Mouse (Mus musculus): ENCODE results near the gene Ppp1r13b.

The Ppp1r13b gene

DNA sequence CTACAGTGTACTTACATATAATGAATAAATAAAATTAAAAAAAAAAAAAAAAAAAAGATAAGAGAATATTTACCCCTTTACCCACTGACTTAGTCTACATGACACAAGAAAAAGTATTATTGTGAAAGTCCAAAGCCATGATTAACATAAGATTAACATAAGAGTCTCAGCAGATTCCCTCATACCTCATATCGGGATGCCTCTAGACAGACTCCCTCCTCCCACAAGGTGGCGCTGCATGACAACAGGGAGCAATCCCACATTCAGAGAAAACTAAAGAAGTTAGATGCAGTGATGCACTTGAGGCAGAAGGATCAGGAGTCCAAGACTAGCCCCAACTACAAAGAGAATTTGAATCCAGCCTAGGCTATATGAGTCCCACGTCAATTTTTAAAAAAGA, 29.7 kb downstream of the Ppp1r13b start:
- DNase-seq = peak; percentile 90

DNA sequence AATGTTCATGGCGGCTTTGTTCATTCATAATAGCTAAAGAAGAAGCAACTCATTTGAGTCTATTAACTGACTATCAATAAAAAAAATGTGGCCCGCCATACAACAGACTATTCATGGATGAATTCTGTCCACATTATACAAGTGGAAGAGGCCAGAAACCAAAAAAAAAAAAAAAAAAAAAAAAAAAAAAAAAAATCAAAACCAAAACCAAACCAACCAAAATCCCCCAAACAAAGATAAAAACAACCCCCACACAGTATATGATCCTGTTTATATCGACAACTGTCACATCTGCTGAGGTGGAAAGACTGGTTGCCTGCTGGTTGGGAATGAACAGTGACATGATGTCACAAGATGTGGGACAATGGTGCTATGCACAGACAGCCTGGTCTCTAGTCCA, 32.4 kb downstream of the Ppp1r13b start:
- no peak for DNase-seq

DNA sequence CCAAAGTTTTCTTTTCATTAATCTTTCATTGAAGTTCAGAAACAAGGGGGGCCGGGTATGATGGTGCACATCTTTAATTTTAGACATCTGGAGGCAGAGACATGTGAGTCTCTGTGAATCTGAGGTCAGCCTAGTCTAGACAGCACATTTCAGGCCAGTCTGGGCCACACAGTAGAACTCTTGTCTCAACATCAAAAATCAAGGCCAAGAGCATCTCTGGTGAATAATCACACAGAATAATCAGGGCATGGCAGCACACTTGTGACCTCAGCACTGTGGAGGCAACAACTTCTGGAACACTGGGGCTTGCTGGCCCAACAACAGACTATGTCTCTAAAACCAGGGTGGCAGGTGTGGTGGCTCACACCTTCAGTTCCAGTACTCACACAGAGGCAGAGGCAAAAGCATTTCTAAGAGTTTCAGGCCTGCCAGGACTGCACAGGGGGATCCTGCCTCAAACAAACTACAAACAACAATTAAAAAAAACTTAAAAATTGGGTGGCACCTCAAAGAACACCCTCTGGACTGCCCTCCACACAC, 33.2 kb downstream of the Ppp1r13b start:
- DNase-seq = no peak

GRCm38 (mm10) chr12:111872079-111872478, 35.8 kb downstream of the Ppp1r13b start:
- DNase-seq = no peak

DNA sequence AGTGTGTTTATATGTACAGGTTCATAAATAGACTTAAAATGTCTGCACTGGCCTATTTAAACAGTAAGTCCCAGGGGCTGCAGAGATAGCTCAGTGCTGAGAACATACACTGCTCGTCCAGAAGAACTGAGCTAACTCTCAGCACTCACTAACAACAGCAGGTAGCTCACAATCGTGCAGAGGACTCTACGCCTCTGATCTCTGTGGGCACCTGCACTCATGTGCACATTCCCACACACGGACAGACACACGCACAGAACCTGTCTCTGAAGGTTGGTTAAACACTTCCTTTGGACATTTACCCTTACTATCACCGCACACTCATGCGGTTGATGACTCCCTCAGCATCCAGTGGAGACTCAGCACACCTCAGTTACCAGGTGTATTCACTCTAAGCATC, 37.1 kb downstream of the Ppp1r13b start:
- no peak for DNase-seq

- DNase-seq = no peak
Observed at GRCm38 (mm10) chr12:111869806-111870205, 38.1 kb downstream of the Ppp1r13b start.

GRCm38 (mm10) chr12:111864206-111864824, 43.6 kb downstream of the Ppp1r13b start:
- no peak for DNase-seq

DNA sequence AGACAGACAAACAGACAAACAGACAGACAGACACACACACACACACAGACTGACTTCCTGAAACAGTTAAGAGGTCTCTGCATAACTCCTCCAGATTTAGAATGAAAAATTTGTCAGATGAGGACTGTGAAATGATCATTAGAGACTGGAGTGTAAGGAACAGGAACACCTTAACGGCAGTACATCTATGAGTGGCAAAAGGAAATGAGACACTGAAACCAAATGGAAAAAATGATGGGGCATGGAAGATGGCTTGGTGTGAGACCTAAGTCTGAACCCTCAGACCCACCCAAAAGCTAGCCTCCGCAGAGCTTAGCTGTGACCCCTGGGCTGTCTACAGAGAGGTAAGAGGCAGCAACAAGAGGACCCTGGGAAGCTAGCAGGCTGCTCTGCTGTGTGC, 52.5 kb downstream of the Ppp1r13b start:
- DNase-seq = no peak

DNA sequence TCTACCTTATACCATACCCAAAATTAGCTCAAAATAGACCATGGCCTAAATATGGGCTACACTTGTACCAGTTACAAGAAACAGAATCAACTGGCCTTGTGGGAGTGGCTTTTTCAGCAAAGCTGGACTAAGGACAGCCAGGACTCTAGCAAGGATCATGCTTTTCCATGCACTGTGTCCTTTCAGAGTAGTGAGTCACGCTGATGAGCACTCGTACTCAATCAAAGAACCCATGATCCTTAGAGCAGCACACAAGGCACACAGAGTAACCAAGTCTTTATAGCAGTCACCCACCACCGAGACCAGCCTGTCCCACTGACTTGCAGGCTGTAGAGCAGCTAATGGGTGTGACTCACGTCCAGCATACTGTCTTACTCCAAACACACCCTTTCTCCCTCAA, 54.4 kb downstream of the Ppp1r13b start:
- DNase-seq = no peak

DNA sequence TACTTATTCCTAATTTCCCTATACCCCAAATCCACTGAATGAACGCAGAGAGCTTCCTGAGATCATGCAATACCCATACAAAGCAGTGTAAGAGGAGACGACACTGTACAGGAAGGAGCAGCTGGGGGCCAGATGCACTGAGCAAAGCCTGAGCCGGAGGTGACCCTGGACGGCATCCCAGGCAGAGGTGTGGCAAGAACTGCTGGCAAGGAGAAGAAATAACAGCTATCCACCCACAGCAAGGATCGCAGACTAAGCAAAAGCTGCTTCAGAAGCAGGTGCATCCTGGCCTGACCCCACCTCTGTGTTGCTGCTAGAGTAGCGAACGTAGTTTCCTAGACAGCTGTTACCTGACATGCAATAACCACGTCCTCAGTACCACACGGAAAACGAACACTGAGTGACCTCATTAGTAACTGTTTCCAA, 54.9 kb downstream of the Ppp1r13b start:
- DNase-seq = no peak

GRCm38 (mm10) chr12:111851745-111852144, 56.2 kb downstream of the Ppp1r13b start:
- DNase-seq = no peak

GRCm38 (mm10) chr12:111851235-111851634, 56.7 kb downstream of the Ppp1r13b start:
- DNase-seq = no peak

DNA sequence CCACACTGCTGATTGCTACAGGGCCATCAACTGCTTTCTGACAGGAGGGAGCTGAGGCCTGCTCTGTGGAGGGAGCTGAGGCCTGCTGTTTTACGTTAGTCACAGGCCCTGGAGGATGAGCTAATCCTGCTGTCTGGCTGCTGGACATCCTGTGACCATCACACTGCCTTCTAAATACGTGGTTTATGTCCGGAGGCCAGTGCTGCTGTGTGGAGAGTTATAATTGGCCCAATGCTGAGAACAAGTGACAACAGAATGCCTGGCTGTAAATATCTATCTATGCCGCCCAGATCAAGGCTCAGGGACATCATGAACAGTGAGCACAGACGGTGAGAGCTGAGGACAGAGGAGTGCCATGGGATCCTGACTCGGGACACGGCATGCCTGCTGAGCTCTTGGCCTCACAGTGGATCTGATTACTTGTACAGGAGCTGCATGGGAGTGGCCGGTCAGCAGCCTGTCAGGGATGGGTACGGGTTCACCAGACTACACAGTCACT, 59.6 kb downstream of the Ppp1r13b start:
- no peak for DNase-seq

- no peak for DNase-seq
Observed at GRCm38 (mm10) chr12:111846815-111847214, 61.1 kb downstream of the Ppp1r13b start.

DNA sequence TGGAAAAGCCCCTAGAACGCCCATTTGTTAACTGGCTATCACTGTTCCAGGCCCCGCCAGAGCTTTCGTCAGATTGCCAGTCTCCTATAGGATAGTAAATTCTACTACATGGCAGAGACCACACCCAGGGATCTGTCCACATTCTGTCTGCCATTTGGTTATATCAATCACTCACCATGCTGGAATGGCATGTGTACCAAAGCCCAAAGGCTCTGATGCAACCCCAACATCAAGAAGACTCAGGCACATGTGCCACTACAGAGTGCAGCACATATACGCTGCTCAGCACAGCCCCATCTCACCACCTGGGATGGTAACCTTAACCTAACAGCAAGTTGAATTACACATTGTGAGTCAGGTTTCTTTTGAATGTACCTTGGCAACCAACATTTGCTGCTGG, 62.0 kb downstream of the Ppp1r13b start:
- DNase-seq = no peak

GRCm38 (mm10) chr12:111843470-111843869, 64.4 kb downstream of the Ppp1r13b start:
- DNase-seq = no peak

- no peak for DNase-seq
Observed at GRCm38 (mm10) chr12:111842565-111843433, 65.1 kb downstream of the Ppp1r13b start.

GRCm38 (mm10) chr12:111833457-111833856, 74.5 kb downstream of the Ppp1r13b start:
- no peak for DNase-seq

DNA sequence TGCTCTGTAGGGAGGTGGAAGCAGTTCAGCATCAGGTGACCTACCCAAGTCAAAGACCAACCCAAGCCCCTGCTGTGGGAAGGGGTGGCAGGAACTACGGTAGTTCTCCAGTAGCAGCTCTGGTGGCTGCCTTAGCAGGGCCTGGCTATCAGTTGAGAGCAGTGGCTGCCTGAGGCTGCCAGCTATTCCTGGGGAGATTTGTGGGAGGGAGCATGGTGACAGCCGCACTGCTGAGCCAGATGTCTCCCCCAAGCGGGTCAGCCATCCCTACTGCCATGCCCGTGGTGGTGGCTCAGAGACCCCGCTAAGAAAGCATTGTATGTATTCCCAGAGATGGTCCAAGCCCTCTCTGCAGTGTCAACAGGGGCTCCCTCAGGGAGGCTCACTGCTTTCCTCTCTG, 75.3 kb downstream of the Ppp1r13b start:
- no peak for DNase-seq

- DNase-seq = no peak
Observed at GRCm38 (mm10) chr12:111830375-111830774, 77.5 kb downstream of the Ppp1r13b start.

GRCm38 (mm10) chr12:111829954-111830353, 78.0 kb downstream of the Ppp1r13b start:
- no peak for DNase-seq

- no peak for DNase-seq
Observed at GRCm38 (mm10) chr12:111829447-111829846, 78.5 kb downstream of the Ppp1r13b start.

DNA sequence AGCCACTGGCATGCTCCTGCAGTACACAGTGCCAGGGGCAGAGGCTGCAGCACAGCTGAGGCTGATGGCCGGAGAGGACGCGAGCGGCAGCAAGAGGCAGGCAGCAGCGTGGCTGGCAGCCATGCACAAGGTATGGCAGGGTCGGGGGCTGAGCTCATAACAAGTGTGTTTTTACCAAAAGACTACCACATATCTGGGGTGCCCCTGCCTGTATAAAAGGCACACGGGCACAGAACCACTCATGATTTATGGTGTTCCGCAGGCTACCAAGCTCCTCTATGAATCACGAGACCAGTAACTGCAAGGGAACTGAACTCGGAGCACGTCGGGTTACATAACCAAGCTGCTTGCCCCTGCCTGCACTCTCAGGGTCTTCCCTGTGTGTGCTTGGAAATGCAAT, 80.4 kb downstream of the Ppp1r13b start:
- peak; percentile 11 for DNase-seq

DNA sequence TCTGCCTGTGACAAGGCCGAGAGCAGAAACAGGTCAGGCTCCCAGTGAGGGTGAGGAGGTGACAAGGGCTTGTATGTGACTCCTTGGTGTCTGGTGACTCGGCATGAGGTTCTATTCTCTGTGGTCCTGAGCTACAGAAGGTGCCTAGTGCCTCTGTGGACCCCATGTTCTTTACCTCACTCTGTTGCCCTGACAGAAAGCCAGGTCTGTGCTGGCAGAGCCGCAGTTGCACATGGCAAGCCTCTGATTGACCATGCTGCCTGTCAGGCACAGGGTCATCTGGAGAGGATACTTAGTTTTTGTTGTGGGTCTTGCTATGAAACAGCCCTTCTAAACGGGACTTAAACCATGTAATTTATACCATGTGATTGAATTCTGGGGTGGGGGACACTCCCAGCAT, 86.0 kb downstream of the Ppp1r13b start:
- DNase-seq = no peak
